ENCODE assay signal across 8 mouse cellular contexts in the genomic region with DNA sequence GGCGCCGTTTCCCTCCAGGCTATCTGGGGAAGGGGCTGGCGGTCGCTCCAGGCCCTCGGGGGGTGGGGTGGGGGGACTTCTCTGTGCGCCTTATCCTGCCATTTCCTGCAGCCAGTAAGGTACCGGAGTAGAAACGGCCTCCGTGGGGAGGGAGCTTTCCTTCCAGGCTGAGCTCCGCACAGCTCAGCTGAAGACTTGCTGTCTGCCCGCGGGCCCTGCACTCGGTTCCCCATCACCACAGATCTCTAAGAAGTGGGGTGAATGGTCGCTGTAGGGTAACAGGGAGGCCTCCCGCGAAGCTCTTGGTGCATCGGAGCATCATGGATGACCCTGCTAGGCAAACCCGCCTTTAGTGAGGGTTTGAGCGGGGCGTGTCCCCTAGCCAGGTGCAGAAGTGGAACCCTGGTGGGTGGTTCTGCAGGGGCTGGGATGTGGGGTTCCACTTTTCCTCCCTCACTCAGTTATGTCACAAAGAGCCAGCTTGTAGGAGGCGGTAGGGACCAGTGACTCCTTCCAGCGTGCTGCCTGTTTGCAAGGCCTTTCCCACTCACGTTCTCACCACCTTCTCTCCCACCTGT. TPM values are rescaled to one million over a fixed set of nuclear protein-coding genes. Genes with fewer than 3 reads are reported as not detected.
DNase-seq lines count a peak whose midpoint lies in the region; ATAC-seq and TF ChIP-seq lines count a peak whose summit lies in the region.

No protein-coding gene starts in this region.

- peak overlapping the region; percentile 82 for H3K9ac ChIP-seq in forebrain, embryonic 16.5 days (replicated peaks; ENCODE audit: low read depth, low read length)
- H3K9ac ChIP-seq in liver, embryonic 16.5 days (ENCODE audit: low read depth, low read length): no peak overlapping the region

- no peak for DNase-seq in kidney, adult 2 months
- DNase-seq in kidney, adult 18-20 months: no peak
- DNase-seq in thymus, postnatal 25 days: peak; percentile 74
- no peak for DNase-seq in gastrocnemius, postnatal 10 days
- DNase-seq in c-Kit-positive CD71-positive TER-119-positive erythroid progenitor cells, embryonic 14.5 days (ENCODE audit: low spot score): no peak

- WGBS in kidney, adult 2 months: 11% methylated on average over 23 of the region's 23 CpGs
- 7% methylated on average over 23 of the region's 23 CpGs for WGBS in forebrain, embryonic 16.5 days
- 11% methylated on average over 23 of the region's 23 CpGs for WGBS in liver, embryonic 16.5 days (ENCODE audit: insufficient replicate concordance)

- no peaks in the 10 kb centered on the region for H3K27me3 ChIP-seq in kidney, adult 2 months (replicated peaks; ENCODE audit: control insufficient read depth, insufficient read depth, low read length)
- peaks cover 82% of the 10 kb centered on the region for H3K27me3 ChIP-seq in E14TG2a.4 (ENCODE audit: insufficient read depth, low read length)
- H3K27me3 ChIP-seq in forebrain, embryonic 16.5 days (replicated peaks; ENCODE audit: control insufficient read depth, insufficient read depth, low read length): peaks cover 2% of the 10 kb centered on the region; the same call in 1 of the 2 replicates
- H3K27me3 ChIP-seq in liver, embryonic 16.5 days (ENCODE audit: control insufficient read depth, insufficient read depth, low read depth, low read length): peaks cover 50% of the 10 kb centered on the region

- no peak for TF ChIP-seq POLR2A in kidney, adult 2 months (IDR thresholded peaks at IDR 0.05; ENCODE audit: low read depth, low read length)

- peaks cover 23% of the 10 kb centered on the region; the same call in 1 of the 2 replicates for H3K4me1 ChIP-seq in kidney, adult 2 months (ENCODE audit: control insufficient read depth, insufficient read depth, low read length)
- peaks cover 39% of the 10 kb centered on the region for H3K4me1 ChIP-seq in E14TG2a.4 (replicated peaks; ENCODE audit: low read depth, low read length)
- peaks cover 36% of the 10 kb centered on the region for H3K4me1 ChIP-seq in forebrain, embryonic 16.5 days (replicated peaks; ENCODE audit: control insufficient read depth, insufficient read depth, low read length)
- no peaks in the 10 kb centered on the region; the same call in 1 of the 2 replicates for H3K4me1 ChIP-seq in liver, embryonic 16.5 days (ENCODE audit: control insufficient read depth, low read depth, low read length)

- no peak for TF ChIP-seq CTCF in kidney, adult 2 months (conservative IDR thresholded peaks at IDR 0.05; ENCODE audit: insufficient read depth, insufficient read length, low read depth, low read length)
- no peak for TF ChIP-seq CTCF in E14TG2a.4 (conservative IDR thresholded peaks at IDR 0.05; ENCODE audit: low read length)

- peak overlapping the region; percentile 96 for H3K4me3 ChIP-seq in kidney, adult 2 months (ENCODE audit: insufficient read depth, low read depth, low read length)
- H3K4me3 ChIP-seq in E14TG2a.4 (replicated peaks; ENCODE audit: low read length): peak overlapping the region; percentile 86
- peak overlapping the region; percentile 73 for H3K4me3 ChIP-seq in forebrain, embryonic 16.5 days (replicated peaks; ENCODE audit: low read length)
- H3K4me3 ChIP-seq in liver, embryonic 16.5 days (ENCODE audit: low read depth, low read length): peak overlapping the region; percentile 41

- no peaks in the 10 kb centered on the region for H3K9me3 ChIP-seq in E14TG2a.4 (ENCODE audit: low read length)
- H3K9me3 ChIP-seq in forebrain, embryonic 16.5 days (ENCODE audit: control insufficient read depth, low read length): no peaks in the 10 kb centered on the region
- no peaks in the 10 kb centered on the region for H3K9me3 ChIP-seq in liver, embryonic 16.5 days (replicated peaks; ENCODE audit: control insufficient read depth, low read length)

- H3K4me2 ChIP-seq in forebrain, embryonic 16.5 days (ENCODE audit: low read length): peak overlapping the region; percentile 96
- H3K4me2 ChIP-seq in liver, embryonic 16.5 days (ENCODE audit: low read depth, low read length): peak overlapping the region; percentile 48

- ATAC-seq in forebrain, embryonic 16.5 days: peak; percentile 16; the same call in 1 of the 2 replicates
- no peak for ATAC-seq in liver, embryonic 16.5 days (ENCODE audit: low read depth)

- peak overlapping the region; percentile 96 for H3K27ac ChIP-seq in kidney, adult 2 months (ENCODE audit: insufficient read depth, low read depth, low read length)
- H3K27ac ChIP-seq in forebrain, embryonic 16.5 days (ENCODE audit: low read length): peak overlapping the region; percentile 82
- no peak overlapping the region for H3K27ac ChIP-seq in liver, embryonic 16.5 days (ENCODE audit: low read length)

- no peaks in the 10 kb centered on the region for H3K36me3 ChIP-seq in kidney, adult 2 months (ENCODE audit: control insufficient read depth, insufficient read depth, low read length)
- H3K36me3 ChIP-seq in E14TG2a.4 (ENCODE audit: insufficient read depth, low read length): no peaks in the 10 kb centered on the region
- H3K36me3 ChIP-seq in forebrain, embryonic 16.5 days (ENCODE audit: control insufficient read depth, insufficient read depth): no peaks in the 10 kb centered on the region
- H3K36me3 ChIP-seq in liver, embryonic 16.5 days (ENCODE audit: control insufficient read depth, insufficient read depth): no peaks in the 10 kb centered on the region

RNA-seq across cellular contexts. Expression of a gene that starts 3.3 kb away (rescaled TPM):
- polyA plus RNA-seq in kidney, adult 2 months (2012; rRNA removed): 20.1 and 22.2 TPM in 2 replicates
- 30.3 and 33.3 TPM in 2 replicates for polyA plus RNA-seq in forebrain, embryonic 16.5 days (2015; fragmentation: Nextera tagmentation; extraction: Ambion mirVana)
- 1.6 TPM in 2 replicates for polyA plus RNA-seq in liver, embryonic 16.5 days (2015; fragmentation: Nextera tagmentation; extraction: Ambion mirVana)
- total RNA-seq in gastrocnemius, postnatal 10 days (2021): 1 to 10 TPM; 8.3 to 9.0 TPM

RNA-seq across cellular contexts. Expression of a gene that starts 43.8 kb away (rescaled TPM):
- polyA plus RNA-seq in kidney, adult 2 months (2012; rRNA removed): 6.2 and 6.4 TPM in 2 replicates
- 11.3 and 12.3 TPM in 2 replicates for polyA plus RNA-seq in forebrain, embryonic 16.5 days (2015; fragmentation: Nextera tagmentation; extraction: Ambion mirVana)
- polyA plus RNA-seq in liver, embryonic 16.5 days (2015; fragmentation: Nextera tagmentation; extraction: Ambion mirVana): 1.8 and 2.3 TPM in 2 replicates
- total RNA-seq in gastrocnemius, postnatal 10 days (2021): 1 to 10 TPM; 4.1 to 6.2 TPM

RNA-seq across cellular contexts. Expression of a gene that starts 58.0 kb away (rescaled TPM):
- polyA plus RNA-seq in kidney, adult 2 months (2012; rRNA removed): not detected in 2 replicates
- 5.9 and 7.7 TPM in 2 replicates for polyA plus RNA-seq in forebrain, embryonic 16.5 days (2015; fragmentation: Nextera tagmentation; extraction: Ambion mirVana)
- polyA plus RNA-seq in liver, embryonic 16.5 days (2015; fragmentation: Nextera tagmentation; extraction: Ambion mirVana): not detected in 2 replicates
- under 1 TPM in 1 of 2 experiments, not detected in 1; 0.11 TPM for total RNA-seq in gastrocnemius, postnatal 10 days (2021)

Comparison
In these comparisons a context has a peak if more than half of its experiments do, and no peak if none do; other contexts are left out.
1. H3K4me3 ChIP-seq: peak in every context shown above with its lines; median percentile 96 in kidney, adult 2 months; 86 in E14TG2a.4; 73 in forebrain, embryonic 16.5 days; 41 in liver, embryonic 16.5 days.